Mouse (Mus musculus): Measurements from ENCODE around the gene Klf17.
"Not testable (repeated sequence)": the region's sequence is repeated elsewhere in the genome, so short reads cannot be mapped to it uniquely, and the experiment has no call there.

Klf17 gene

GRCm38 (mm10) chr4:117765416-117765815 is at the start of gene Klf17:
Klf17 (minus strand) TSS chr4:117765648.
- DNase-seq (ENCODE audit: low read depth, low spot score) = peak; percentile 43

- DNase-seq (ENCODE audit: low read depth, low spot score) = no peak
Observed at GRCm38 (mm10) chr4:117814333-117814732, 48.9 kb upstream of the Klf17 start.

- DNase-seq (ENCODE audit: low read depth, low spot score) = peak; percentile 30
Observed at GRCm38 (mm10) chr4:117813591-117814192, 48.2 kb upstream of the Klf17 start.

- DNase-seq (ENCODE audit: low read depth, low spot score) = no peak
Observed at GRCm38 (mm10) chr4:117810933-117811332, 45.5 kb upstream of the Klf17 start.

- no peak for DNase-seq (ENCODE audit: low read depth, low spot score)
Observed at GRCm38 (mm10) chr4:117806992-117807391, 41.5 kb upstream of the Klf17 start.

- DNase-seq (ENCODE audit: low read depth, low spot score) = no peak
Observed at GRCm38 (mm10) chr4:117799904-117800303, 34.5 kb upstream of the Klf17 start.

GRCm38 (mm10) chr4:117788308-117788707 is 22.9 kb upstream of the Klf17 start:
- no peak for DNase-seq (ENCODE audit: low read depth, low spot score)

- peak; percentile 73 for DNase-seq (ENCODE audit: low read depth, low spot score)
Observed at GRCm38 (mm10) chr4:117786963-117787362, 21.5 kb upstream of the Klf17 start.

GRCm38 (mm10) chr4:117782908-117783307 is 17.5 kb upstream of the Klf17 start:
- no peak for DNase-seq (ENCODE audit: low read depth, low spot score)

GRCm38 (mm10) chr4:117772960-117773359 is 7.5 kb upstream of the Klf17 start:
- no peak for DNase-seq (ENCODE audit: low read depth, low spot score)

- peak; percentile 77 for DNase-seq (ENCODE audit: low read depth, low spot score)
Observed at GRCm38 (mm10) chr4:117770935-117771334, 5.5 kb upstream of the Klf17 start.

- no peak for DNase-seq (ENCODE audit: low read depth, low spot score)
Observed at GRCm38 (mm10) chr4:117760151-117760550, 5.3 kb downstream of the Klf17 start.

- DNase-seq (ENCODE audit: low read depth, low spot score) = not testable (repeated sequence)
Observed at GRCm38 (mm10) chr4:117752469-117752868, 13.0 kb downstream of the Klf17 start.

GRCm38 (mm10) chr4:117737559-117737958 is 27.9 kb downstream of the Klf17 start:
- peak; percentile 74 for DNase-seq (ENCODE audit: low read depth, low spot score)

GRCm38 (mm10) chr4:117731926-117732325 is 33.5 kb downstream of the Klf17 start:
- DNase-seq (ENCODE audit: low read depth, low spot score) = no peak

- no peak for DNase-seq (ENCODE audit: low read depth, low spot score)
Observed at GRCm38 (mm10) chr4:117724112-117724511, 41.3 kb downstream of the Klf17 start, which contains the start of gene Gm12845. Gm12845 (plus strand) TSS chr4:117724412.

GRCm38 (mm10) chr4:117713303-117714098 is 51.9 kb downstream of the Klf17 start:
- DNase-seq (ENCODE audit: low read depth, low spot score) = no peak

GRCm38 (mm10) chr4:117712314-117712713 is 53.1 kb downstream of the Klf17 start:
- DNase-seq (ENCODE audit: low read depth, low spot score) = no peak

- no peak for DNase-seq (ENCODE audit: low read depth, low spot score)
Observed at GRCm38 (mm10) chr4:117708780-117709550, 56.5 kb downstream of the Klf17 start.

Measured in ES-CJ7 (cell line).